Mouse (Mus musculus) CH12.LX (cell line): ENCODE measurements around the gene Cela1. TPM values are rescaled to one million over a fixed set of nuclear protein-coding genes. Genes with fewer than 3 reads are reported as not detected.

ENCODE experiments used
- DNase-seq: peaks from one replicate; pipeline ENCODE4 v3.0.0-alpha.2; 2013; ENCODE audit errors: extremely low read depth
- H3K27ac ChIP-seq: 2 replicates; pipeline ENCODE4 v1.5.1; 2012; ENCODE audit warnings: low read depth, mild to moderate bottlenecking, control low read depth, moderate library complexity; ENCODE audit not compliant: insufficient read depth
- H3K27me3 ChIP-seq: replicated peaks from 2 replicates; pipeline ENCODE3; 2012; ENCODE audit warnings: inconsistent platforms
- H3K36me3 ChIP-seq, 2 experiments: replicated peaks in 1 of 2; 2 replicates each; pipeline versions ENCODE3 to v1.6.1; 2012; ENCODE audit warnings: inconsistent platforms in 1 of 2, low read length in 1 of 2, mild to moderate bottlenecking in 1 of 2, mixed read lengths in 1 of 2, moderate library complexity in 1 of 2; ENCODE audit not compliant: control insufficient read depth in 1 of 2, insufficient read depth in 1 of 2
- H3K4me1 ChIP-seq, 2 experiments: 2 replicates each; pipeline ENCODE4 v1.6.1; 2012; ENCODE audit warnings: inconsistent platforms in 1 of 2, moderate library complexity in 1 of 2; ENCODE audit not compliant: insufficient read depth in 2 of 2, control insufficient read depth in 1 of 2
- H3K4me2 ChIP-seq: 2 replicates; pipeline ENCODE4 v1.6.1; 2012; ENCODE audit warnings: low read depth, mild to moderate bottlenecking, control low read depth; ENCODE audit not compliant: poor library complexity, insufficient read depth, severe bottlenecking
- H3K4me3 ChIP-seq, 3 experiments: fragments of 150-350 bp in 1 of 3; sonication (generic) in 1 of 3; replicated peaks in 1 of 3; 2 replicates each; pipeline versions ENCODE3 to v1.5.1; 2011 to 2012; ENCODE audit warnings: low read depth in 2 of 3, low read length in 2 of 3, mild to moderate bottlenecking in 2 of 3, moderate library complexity in 2 of 3, control low read depth in 1 of 3, improper control_type of control experiment in 1 of 3, inconsistent platforms in 1 of 3, mixed read lengths in 1 of 3; ENCODE audit not compliant: poor library complexity in 1 of 3
- H3K79me2 ChIP-seq: replicated peaks from 2 replicates; pipeline ENCODE4 v1.6.1; 2012; ENCODE audit warnings: mild to moderate bottlenecking, moderate library complexity; ENCODE audit not compliant: control insufficient read depth, poor library complexity, insufficient read depth, severe bottlenecking; ENCODE audit errors: extremely low read depth
- H3K9ac ChIP-seq: 2 replicates; pipeline ENCODE4 v1.6.1; 2012; ENCODE audit warnings: low read depth, mild to moderate bottlenecking, control low read depth, moderate library complexity; ENCODE audit not compliant: insufficient read depth
- H3K9me3 ChIP-seq: replicated peaks from 2 replicates; pipeline ENCODE3; 2012; ENCODE audit warnings: low read length, inconsistent platforms, mixed read lengths
- BHLHE40 ChIP-seq: IDR thresholded peaks from 2 replicates; pipeline ENCODE4 v1.6.1; 2011; ENCODE audit warnings: mild to moderate bottlenecking, low read depth, low read length, improper control_type of control experiment
- CHD1 ChIP-seq: IDR thresholded peaks from 2 replicates; pipeline ENCODE4 v1.6.1; 2012; ENCODE audit warnings: low read depth, low read length, improper control_type of control experiment, inconsistent platforms
- CTCF ChIP-seq, 2 experiments: IDR thresholded peaks in 1 of 2; conservative IDR thresholded peaks in 1 of 2; 2 replicates each; pipeline ENCODE4 v1.5.1; 2011 to 2012; ENCODE audit warnings: low read depth in 2 of 2, low read length in 2 of 2, improper control_type of control experiment in 1 of 2, inconsistent platforms in 1 of 2, mild to moderate bottlenecking in 1 of 2, moderate library complexity in 1 of 2
- EP300 ChIP-seq: IDR thresholded peaks from 2 replicates; pipeline ENCODE4 v1.6.1; 2011; ENCODE audit warnings: low read length, improper control_type of control experiment
- MAZ ChIP-seq: IDR thresholded peaks from 2 replicates; pipeline ENCODE4 v1.6.1; 2012; ENCODE audit warnings: low read depth, mild to moderate bottlenecking, inconsistent platforms, low read length, improper control_type of control experiment, moderate library complexity
- MEF2A ChIP-seq: IDR thresholded peaks from 2 replicates; pipeline ENCODE4 v1.6.1; 2014; ENCODE audit warnings: low read depth, mild to moderate bottlenecking, inconsistent platforms, low read length, improper control_type of control experiment, borderline replicate concordance
- POLR2AphosphoS2 ChIP-seq: IDR thresholded peaks from 2 replicates; pipeline ENCODE4 v1.6.1; 2011; ENCODE audit warnings: low read depth, low read length, improper control_type of control experiment
- RAD21 ChIP-seq: IDR thresholded peaks from 2 replicates; pipeline ENCODE4 v1.6.1; 2011; ENCODE audit warnings: low read depth, mild to moderate bottlenecking, low read length, improper control_type of control experiment, moderate library complexity
- SMC3 ChIP-seq: IDR thresholded peaks from 2 replicates; pipeline ENCODE4 v1.6.1; 2011; ENCODE audit warnings: low read depth, low read length, improper control_type of control experiment
- USF2 ChIP-seq: conservative IDR thresholded peaks from 2 replicates; pipeline ENCODE4 v1.6.1; 2011; ENCODE audit warnings: low read depth, low read length, improper control_type of control experiment
- ZC3H11A ChIP-seq: IDR thresholded peaks from 2 replicates; pipeline ENCODE4 v1.6.1; 2012; ENCODE audit warnings: low read depth, mild to moderate bottlenecking, inconsistent platforms, low read length, improper control_type of control experiment
- dilution Hi-C: fragments of 300-500 bp; cut with MboI; formaldehyde crosslinking; loops from 2 replicates; pipeline ENCODE4 v1.14.3; 2020; ENCODE audit warnings: low sequenced_read_pairs; ENCODE audit not compliant: extremely low pct_unique_long_range_greater_than_20kb, extremely low pct_ligation_motif_present
- in situ Hi-C: fragments of 300-500 bp; cut with MboI; formaldehyde crosslinking; loops from 3 replicates; pipeline ENCODE4 v1.14.3; 2019; ENCODE audit warnings: low sequenced_read_pairs, low pct_ligation_motif_present, low pct_unique_long_range_greater_than_20kb, mixed read lengths
- polyA plus RNA-seq: library from polyadenylated mRNA; unstranded; fragments of >175 nt; gene quantifications from 2 replicates; pipeline ENCODE4 v1.2.1, GENCODE M21; 2012; ENCODE audit warnings: low read depth; ENCODE audit not compliant: insufficient read length
- total RNA-seq, 2 experiments: library from RNA; depleted of rRNA; stranded (reverse); fragments of 300-350 nt in 1 of 2; fragments of >200 nt in 1 of 2; gene quantifications; 2 replicates each; pipeline ENCODE4 v1.2.3; 2012 to 2014

The Cela1 gene
- total and polyA plus RNA-seq, 3 experiments, result 1.3 to 4.8 (median 3.3) TPM

GRCm38 (mm10) chr15:100722564-100722963 lies 34.8 kb upstream of the Cela1 start:
- H3K79me2 ChIP-seq, result no peaks in the 10 kb centered on the region
- H3K4me3 ChIP-seq, result no peak overlapping the region
- no peak overlapping the region for H3K4me2 ChIP-seq
- in situ Hi-C loops, result no loop called here
- H3K4me1 ChIP-seq, result peaks cover 1 to 21% of the 10 kb centered on the region in 2 experiments; a peak in 3 of 4 replicates
- no peak overlapping the region for H3K9ac ChIP-seq
- H3K27me3 ChIP-seq, result no peaks in the 10 kb centered on the region
- H3K36me3 ChIP-seq, result peaks cover 13 to 29% of the 10 kb centered on the region in 2 experiments
- dilution Hi-C loops, result no loop called here
- no peak for TF ChIP-seq CHD1
- no peak for TF ChIP-seq MEF2A
- no peak for TF ChIP-seq BHLHE40
- no peak for TF ChIP-seq POLR2AphosphoS2
- no peak for DNase-seq
- H3K27ac ChIP-seq, result no peak overlapping the region
- peaks cover 5% of the 10 kb centered on the region for H3K9me3 ChIP-seq

DNA sequence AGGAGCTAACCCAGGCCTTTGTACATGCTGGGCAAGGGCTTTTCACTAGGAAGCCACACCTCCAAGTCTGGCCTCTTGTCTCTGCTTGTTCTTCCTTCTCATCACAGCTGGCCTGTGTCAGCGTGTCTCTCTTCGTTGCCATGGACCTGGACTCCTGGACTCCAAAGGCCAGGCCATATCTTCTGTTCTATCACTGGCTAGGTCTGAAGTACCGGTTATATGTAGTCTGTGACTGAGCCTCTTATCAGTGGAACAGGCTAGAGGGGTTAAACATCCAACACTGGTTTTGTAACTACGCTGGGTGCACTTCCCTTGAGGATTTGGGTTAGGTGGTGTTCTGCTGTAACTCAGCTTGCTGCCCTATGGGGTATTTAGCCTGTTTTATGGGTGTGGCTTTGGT lies 34.3 kb upstream of the Cela1 start:
- H3K9me3 ChIP-seq, result peaks cover 5% of the 10 kb centered on the region
- peaks cover 12 to 26% of the 10 kb centered on the region in 2 experiments for H3K36me3 ChIP-seq
- no peak overlapping the region for H3K4me3 ChIP-seq
- TF ChIP-seq MAZ, result no peak
- H3K27me3 ChIP-seq, result no peaks in the 10 kb centered on the region
- no peak overlapping the region for H3K4me2 ChIP-seq
- H3K27ac ChIP-seq, result no peak overlapping the region
- in situ Hi-C loops (no loop called here), dilution Hi-C loops (no loop called here)
- H3K79me2 ChIP-seq, result no peaks in the 10 kb centered on the region
- no peak for DNase-seq
- no peak overlapping the region for H3K9ac ChIP-seq
- peaks cover 0 to 16% of the 10 kb centered on the region in 2 experiments; a peak in 2 of 4 replicates for H3K4me1 ChIP-seq

DNA sequence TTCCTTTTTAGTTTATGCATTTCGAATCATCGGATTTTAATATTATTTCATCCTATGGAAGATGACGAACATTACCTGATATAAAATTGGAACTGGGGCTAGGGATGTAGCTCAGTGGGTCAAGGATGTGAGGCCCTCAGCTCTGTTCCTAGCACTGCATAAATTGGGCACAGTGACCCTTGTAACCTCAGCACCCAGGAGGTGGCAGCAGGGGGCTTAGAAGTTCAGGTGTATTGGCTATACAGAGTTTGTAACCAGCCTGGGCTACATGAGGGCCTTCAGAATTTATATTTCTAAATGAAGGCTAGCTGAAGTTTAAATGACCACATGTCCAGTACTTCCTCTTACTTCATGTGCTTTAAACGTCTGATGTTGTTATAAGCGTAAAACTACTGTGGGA lies 33.7 kb upstream of the Cela1 start:
- no peak overlapping the region for H3K4me3 ChIP-seq
- dilution Hi-C loops (no loop called here), in situ Hi-C loops (no loop called here)
- H3K27me3 ChIP-seq, result no peaks in the 10 kb centered on the region
- no peak for DNase-seq
- no peak overlapping the region for H3K27ac ChIP-seq
- TF ChIP-seq USF2 (no peak), ZC3H11A (peak; percentile 19; the same call in 1 of the 2 replicates), CTCF (conservative IDR thresholded peaks at IDR 0.05 in 1 of 2, IDR thresholded peaks at IDR 0.05 in 1 of 2; ENCODE audit: low read depth in 2 of 2, low read length in 2 of 2) (peak in 1 of 2 experiments; percentile 74; a peak in 2 of 4 replicates), SMC3 (peak; percentile 81), EP300 (no peak), RAD21 (peak; percentile 69)
- peaks cover 5% of the 10 kb centered on the region for H3K9me3 ChIP-seq
- peaks cover 8 to 20% of the 10 kb centered on the region in 2 experiments for H3K36me3 ChIP-seq
- H3K4me2 ChIP-seq, result no peak overlapping the region
- H3K9ac ChIP-seq, result no peak overlapping the region
- H3K79me2 ChIP-seq, result no peaks in the 10 kb centered on the region
- H3K4me1 ChIP-seq, result peaks cover 0 to 13% of the 10 kb centered on the region in 2 experiments; a peak in 2 of 4 replicates
